Mouse (Mus musculus): ENCODE measurements around the gene Rusc2. TPM values are rescaled to one million over a fixed set of nuclear protein-coding genes. Genes with fewer than 3 reads are reported as not detected.

The Rusc2 gene
- polyA plus RNA-seq, 1 experiment: 30.0 TPM

DNA sequence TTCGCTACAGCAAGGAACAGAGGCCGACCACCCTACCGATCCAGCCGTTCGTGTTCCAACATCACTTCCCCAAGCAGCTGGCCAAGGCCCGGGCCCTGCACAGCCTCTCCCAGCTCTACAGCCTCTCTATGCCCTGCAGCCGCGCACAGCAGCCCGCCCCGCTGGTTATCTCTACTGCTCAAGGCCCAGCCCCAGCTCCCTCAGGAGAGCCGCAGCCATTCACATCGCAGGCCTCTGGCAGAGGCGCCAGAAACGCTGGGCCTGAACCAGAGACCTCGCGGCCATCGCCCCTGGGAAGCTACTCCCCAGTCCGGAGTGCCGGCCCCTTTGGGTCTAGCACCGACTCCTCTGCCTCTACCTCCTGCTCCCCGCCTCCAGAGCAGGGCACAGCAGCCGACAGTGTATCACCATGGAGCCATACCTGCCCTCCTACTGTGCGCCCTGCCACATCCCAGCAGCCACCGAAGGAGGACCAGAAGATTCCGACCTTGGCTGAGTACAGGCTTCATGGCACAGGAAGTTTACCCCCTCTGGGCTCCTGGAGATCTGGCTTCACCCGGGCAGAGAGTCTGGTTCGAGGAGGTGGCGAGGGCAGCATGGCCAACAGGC lies 40.0 kb downstream of the Rusc2 start:
- H3K4me3 ChIP-seq (ENCODE audit: control insufficient read depth, low read depth, low read length): no peak overlapping the region
- no peak overlapping the region for H3K27ac ChIP-seq (ENCODE audit: control insufficient read depth, insufficient read depth, low read depth, low read length)
- H3K36me3 ChIP-seq (ENCODE audit: control insufficient read depth, insufficient read depth, low read length): no peaks in the 10 kb centered on the region; the same call in 1 of the 2 replicates
- peaks cover 16% of the 10 kb centered on the region for H3K4me1 ChIP-seq (ENCODE audit: control insufficient read depth, insufficient read depth, low read length)
- no peaks in the 10 kb centered on the region for H3K27me3 ChIP-seq (ENCODE audit: control insufficient read depth, insufficient read depth, low read length)
- TF ChIP-seq CTCF (IDR thresholded peaks at IDR 0.05; ENCODE audit: control insufficient read depth, insufficient read depth, insufficient replicate concordance, low read depth, low read length) (no peak), POLR2A (IDR thresholded peaks at IDR 0.05; ENCODE audit: control insufficient read depth, low read depth, low read length) (no peak)

DNA sequence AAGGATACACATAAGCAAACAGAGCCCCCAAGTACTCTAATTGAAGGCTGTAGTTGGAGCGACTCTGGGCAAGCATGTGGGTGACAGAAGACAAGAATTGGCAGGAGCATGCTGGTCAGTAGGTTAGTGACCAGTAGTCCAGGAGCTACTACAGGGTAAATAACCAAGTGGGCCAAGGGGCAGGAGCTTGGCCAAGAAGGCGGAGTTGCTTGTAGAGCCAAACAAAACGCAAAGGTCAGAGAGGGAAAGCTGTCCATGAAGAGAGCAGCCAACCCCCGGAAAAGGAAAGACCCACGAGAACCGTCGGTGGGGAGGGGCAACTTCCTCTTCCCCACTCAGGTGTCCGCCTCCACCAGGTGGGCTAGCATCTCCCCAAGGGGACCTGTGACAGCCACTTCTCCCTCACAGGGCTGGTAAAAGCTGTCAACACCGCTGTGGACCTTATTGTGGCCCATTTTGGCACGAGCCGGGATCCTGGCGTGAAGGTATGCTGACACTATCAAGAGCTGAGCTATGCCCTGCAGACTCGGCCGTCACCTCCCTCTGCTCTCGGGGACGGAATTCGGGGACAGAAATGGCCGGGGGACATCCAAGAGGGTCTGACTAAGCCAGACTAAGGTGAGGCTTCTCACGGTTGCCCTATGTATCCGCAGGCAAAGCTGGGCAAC lies 41.6 kb downstream of the Rusc2 start:
- no peak overlapping the region for H3K27ac ChIP-seq (ENCODE audit: control insufficient read depth, insufficient read depth, low read depth, low read length)
- TF ChIP-seq POLR2A (IDR thresholded peaks at IDR 0.05; ENCODE audit: control insufficient read depth, low read depth, low read length) (no peak), CTCF (IDR thresholded peaks at IDR 0.05; ENCODE audit: control insufficient read depth, insufficient read depth, insufficient replicate concordance, low read depth, low read length) (no peak)
- no peak overlapping the region for H3K4me3 ChIP-seq (ENCODE audit: control insufficient read depth, low read depth, low read length)
- peaks cover 26% of the 10 kb centered on the region for H3K4me1 ChIP-seq (ENCODE audit: control insufficient read depth, insufficient read depth, low read length)
- H3K36me3 ChIP-seq (ENCODE audit: control insufficient read depth, insufficient read depth, low read length): no peaks in the 10 kb centered on the region; the same call in 1 of the 2 replicates
- H3K27me3 ChIP-seq (ENCODE audit: control insufficient read depth, insufficient read depth, low read length): no peaks in the 10 kb centered on the region

DNA sequence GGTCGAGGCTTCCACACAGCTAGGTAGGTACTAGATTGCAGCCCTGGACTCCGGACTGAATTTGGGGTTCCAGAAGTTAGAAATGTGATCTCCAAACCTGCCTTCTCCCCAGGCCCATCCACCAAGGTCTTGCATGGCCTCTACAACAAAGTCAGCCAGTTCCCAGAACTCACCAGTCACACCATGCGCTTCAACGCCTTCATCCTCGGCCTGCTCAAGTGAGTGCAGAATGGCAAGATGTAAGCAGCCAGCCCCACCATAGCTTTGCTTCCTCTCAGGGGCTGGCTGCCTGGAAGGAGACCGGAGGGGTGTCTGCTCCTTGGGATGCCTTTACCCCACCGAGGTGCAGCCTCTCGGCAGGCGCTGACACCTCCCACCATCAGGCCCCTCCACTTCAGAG lies 42.3 kb downstream of the Rusc2 start:
- Histone ChIP-seq H3K27ac (ENCODE audit: control insufficient read depth, insufficient read depth, low read depth, low read length) (no peak overlapping the region), H3K27me3 (ENCODE audit: control insufficient read depth, insufficient read depth, low read length) (no peaks in the 10 kb centered on the region), H3K4me3 (ENCODE audit: control insufficient read depth, low read depth, low read length) (no peak overlapping the region), H3K4me1 (ENCODE audit: control insufficient read depth, insufficient read depth, low read length) (peaks cover 27% of the 10 kb centered on the region), H3K36me3 (ENCODE audit: control insufficient read depth, insufficient read depth, low read length) (no peaks in the 10 kb centered on the region; the same call in 1 of the 2 replicates)
- no peak for TF ChIP-seq CTCF (IDR thresholded peaks at IDR 0.05; ENCODE audit: control insufficient read depth, insufficient read depth, insufficient replicate concordance, low read depth, low read length)
- no peak for TF ChIP-seq POLR2A (IDR thresholded peaks at IDR 0.05; ENCODE audit: control insufficient read depth, low read depth, low read length)

DNA sequence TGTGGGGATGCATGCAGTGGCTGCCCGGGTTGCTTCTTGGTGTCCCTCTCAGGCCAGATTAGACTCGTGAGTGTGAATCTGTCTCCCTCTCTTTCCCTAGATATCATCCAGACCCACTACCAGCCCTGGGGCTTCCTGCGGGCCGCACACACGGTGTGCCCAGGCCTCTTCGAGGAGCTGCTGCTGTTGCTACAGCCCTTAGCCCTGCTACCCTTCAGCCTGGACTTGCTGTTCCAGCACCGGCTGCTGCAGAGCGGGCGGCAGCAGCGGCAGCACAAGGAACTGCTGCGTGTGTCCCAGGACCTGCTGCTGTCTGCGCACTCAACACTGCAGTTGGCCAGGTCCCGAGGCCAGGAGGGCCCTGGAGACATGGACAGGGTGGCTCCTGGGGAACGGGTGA lies 43.4 kb downstream of the Rusc2 start:
- TF ChIP-seq POLR2A (IDR thresholded peaks at IDR 0.05; ENCODE audit: control insufficient read depth, low read depth, low read length) (no peak), CTCF (IDR thresholded peaks at IDR 0.05; ENCODE audit: control insufficient read depth, insufficient read depth, insufficient replicate concordance, low read depth, low read length) (no peak)
- no peaks in the 10 kb centered on the region; the same call in 1 of the 2 replicates for H3K36me3 ChIP-seq (ENCODE audit: control insufficient read depth, insufficient read depth, low read length)
- no peaks in the 10 kb centered on the region for H3K27me3 ChIP-seq (ENCODE audit: control insufficient read depth, insufficient read depth, low read length)
- H3K4me3 ChIP-seq (ENCODE audit: control insufficient read depth, low read depth, low read length): no peak overlapping the region
- H3K4me1 ChIP-seq (ENCODE audit: control insufficient read depth, insufficient read depth, low read length): peaks cover 27% of the 10 kb centered on the region
- no peak overlapping the region for H3K27ac ChIP-seq (ENCODE audit: control insufficient read depth, insufficient read depth, low read depth, low read length)

DNA sequence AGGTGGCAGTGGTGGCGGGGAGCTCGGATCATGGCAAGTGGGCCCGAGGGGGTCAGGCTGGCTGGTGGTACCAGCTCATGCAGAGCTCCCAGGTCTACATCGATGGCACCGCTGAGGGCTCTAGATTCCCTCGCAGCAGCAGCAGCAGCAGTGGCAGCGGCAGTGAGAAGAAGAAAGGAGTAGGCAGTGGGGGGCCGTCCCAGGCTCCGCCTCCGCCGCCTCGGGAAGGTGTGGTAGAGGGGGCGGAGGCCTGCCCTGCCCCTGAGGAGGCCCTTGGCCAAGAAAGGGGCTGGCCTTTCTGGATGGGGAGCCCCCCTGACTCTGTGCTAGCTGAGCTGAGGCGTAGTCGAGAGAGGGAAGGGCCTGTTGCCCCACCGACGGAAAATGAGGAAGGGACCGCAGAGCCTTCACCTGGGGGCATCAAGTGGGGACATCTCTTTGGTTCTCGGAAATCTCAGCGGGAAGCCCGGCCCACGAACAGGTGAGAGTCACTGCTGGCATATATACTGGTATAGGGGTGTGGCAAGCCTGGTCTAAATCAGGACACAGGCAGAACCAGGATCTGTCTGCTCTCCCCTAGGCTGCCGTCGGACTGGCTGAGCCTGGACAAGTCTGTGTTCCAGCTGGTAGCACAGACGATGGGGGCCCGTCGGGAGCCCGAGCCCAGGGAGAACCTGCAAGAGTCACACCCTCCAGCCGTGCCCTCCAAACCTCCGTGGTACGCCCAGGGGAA lies 44.0 kb downstream of the Rusc2 start:
- no peaks in the 10 kb centered on the region; the same call in 1 of the 2 replicates for H3K36me3 ChIP-seq (ENCODE audit: control insufficient read depth, insufficient read depth, low read length)

DNA sequence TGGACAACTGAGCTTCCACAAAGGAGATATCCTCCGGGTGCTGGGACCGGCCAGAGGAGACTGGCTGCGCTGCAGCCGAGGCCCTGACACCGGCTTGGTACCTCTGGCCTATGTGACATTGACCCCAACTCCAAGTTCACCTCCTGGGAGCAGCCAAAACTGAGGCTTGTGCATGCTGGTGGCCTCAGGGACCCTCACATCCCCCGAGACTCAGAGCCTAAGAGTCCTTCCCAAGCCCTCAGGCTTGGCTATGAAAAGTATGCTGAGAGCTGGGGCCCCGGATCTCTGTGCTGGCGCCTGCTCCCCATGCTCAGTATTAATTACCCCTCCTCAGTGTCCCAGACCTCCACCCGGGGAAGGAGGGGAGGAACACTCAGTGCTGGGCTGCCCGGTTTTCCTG lies 44.7 kb downstream of the Rusc2 start:
- no peaks in the 10 kb centered on the region for H3K27me3 ChIP-seq (ENCODE audit: control insufficient read depth, insufficient read depth, low read length)
- no peak overlapping the region for H3K4me3 ChIP-seq (ENCODE audit: control insufficient read depth, low read depth, low read length)
- H3K4me1 ChIP-seq (ENCODE audit: control insufficient read depth, insufficient read depth, low read length): peaks cover 27% of the 10 kb centered on the region
- H3K27ac ChIP-seq (ENCODE audit: control insufficient read depth, insufficient read depth, low read depth, low read length): no peak overlapping the region
- TF ChIP-seq POLR2A (IDR thresholded peaks at IDR 0.05; ENCODE audit: control insufficient read depth, low read depth, low read length) (no peak), CTCF (IDR thresholded peaks at IDR 0.05; ENCODE audit: control insufficient read depth, insufficient read depth, insufficient replicate concordance, low read depth, low read length) (no peak)
- no peaks in the 10 kb centered on the region; the same call in 1 of the 2 replicates for H3K36me3 ChIP-seq (ENCODE audit: control insufficient read depth, insufficient read depth, low read length)

More for the DNA sequence above, 44.0 kb downstream of the Rusc2 start:
- Histone ChIP-seq H3K4me3 (ENCODE audit: control insufficient read depth, low read depth, low read length) (no peak overlapping the region), H3K4me1 (ENCODE audit: control insufficient read depth, insufficient read depth, low read length) (peaks cover 27% of the 10 kb centered on the region), H3K27me3 (ENCODE audit: control insufficient read depth, insufficient read depth, low read length) (no peaks in the 10 kb centered on the region), H3K27ac (ENCODE audit: control insufficient read depth, insufficient read depth, low read depth, low read length) (no peak overlapping the region)
- TF ChIP-seq POLR2A (IDR thresholded peaks at IDR 0.05; ENCODE audit: control insufficient read depth, low read depth, low read length) (no peak), CTCF (IDR thresholded peaks at IDR 0.05; ENCODE audit: control insufficient read depth, insufficient read depth, insufficient replicate concordance, low read depth, low read length) (no peak)
